Mouse (Mus musculus) limb, embryonic 12.5 days (tissue): ENCODE measurements around the gene Olfr524. TPM values are rescaled to one million over a fixed set of nuclear protein-coding genes. Genes with fewer than 3 reads are reported as not detected.

Experiments used
- ATAC-seq: fragments of 200-750 bp; cut with Nextera tagmentation; 2 replicates; pipeline ENCODE4 v1.8.0; 2017; ENCODE audit warnings: low read depth, moderate TSS enrichment; ENCODE audit not compliant: insufficient number of reproducible peaks, insufficient read depth, low FRiP score, low TSS enrichment
- H3K27ac ChIP-seq: fragments of 300-500 bp; sonication (generic); 2 replicates; pipeline ENCODE4 v1.5.1; 2016; ENCODE audit warnings: mild to moderate bottlenecking, moderate library complexity
- H3K27me3 ChIP-seq: fragments of 300-500 bp; sonication (generic); 2 replicates; pipeline ENCODE4 v1.6.1; 2016; ENCODE audit warnings: mild to moderate bottlenecking, moderate library complexity
- H3K36me3 ChIP-seq: fragments of 300-500 bp; sonication (generic); 2 replicates; pipeline ENCODE4 v1.6.1; 2016; ENCODE audit warnings: mild to moderate bottlenecking, moderate library complexity
- H3K4me1 ChIP-seq: fragments of 300-500 bp; sonication (generic); replicated peaks from 2 replicates; pipeline ENCODE4 v1.6.1; 2016
- H3K4me2 ChIP-seq: fragments of 300-500 bp; sonication (generic); 2 replicates; pipeline ENCODE4 v1.6.1; 2016; ENCODE audit warnings: mild to moderate bottlenecking, moderate library complexity
- H3K4me3 ChIP-seq: fragments of 300-500 bp; sonication (generic); replicated peaks from 2 replicates; pipeline ENCODE4 v1.5.1; 2016; ENCODE audit warnings: mild to moderate bottlenecking
- H3K9ac ChIP-seq: fragments of 300-500 bp; sonication (generic); replicated peaks from 2 replicates; pipeline ENCODE4 v1.6.1; 2016; ENCODE audit warnings: mild to moderate bottlenecking, moderate library complexity
- H3K9me3 ChIP-seq: fragments of 300-500 bp; sonication (generic); 2 replicates; pipeline ENCODE4 v1.6.1; 2016; ENCODE audit warnings: mild to moderate bottlenecking, moderate library complexity
- WGBS: fragments of 180-500 bp; shearing (Covaris S2); methylation state at CpG from one replicate; pipeline ENCODE4 v1.1.7; 2016; 5-methylcytosine and 5-hydroxymethylcytosine counted together
- polyA plus RNA-seq: library from polyadenylated mRNA; unstranded; fragments of >200 nt; fragmentation: Nextera tagmentation; extraction: Ambion mirVana; gene quantifications from 2 replicates; pipeline ENCODE4 v1.2.1, GENCODE M21; 2016

The Olfr524 gene
- polyA plus RNA-seq, 1 experiment from 2014 or later, result not detected

- Histone ChIP-seq H3K4me1 (no peaks in the 10 kb centered on the region), H3K4me3 (no peak overlapping the region), H3K27ac (no peak overlapping the region), H3K4me2 (no peak overlapping the region), H3K27me3 (0 out of 2 replicates have a peak, but pooled peaks cover 4% of the 10 kb centered on the region), H3K36me3 (no peaks in the 10 kb centered on the region), H3K9ac (no peak overlapping the region), H3K9me3 (no peaks in the 10 kb centered on the region)
- WGBS, result 78% methylated on average over 8 of the region's 8 CpGs
- ATAC-seq, result no peak
Observed at GRCm38 (mm10) chr7:140208153-140208552, 2.4 kb upstream of the Olfr524 start.

- Histone ChIP-seq H3K36me3 (no peaks in the 10 kb centered on the region), H3K27ac (no peak overlapping the region), H3K9me3 (no peaks in the 10 kb centered on the region), H3K9ac (no peak overlapping the region), H3K4me1 (no peaks in the 10 kb centered on the region), H3K4me3 (no peak overlapping the region), H3K4me2 (no peak overlapping the region), H3K27me3 (0 out of 2 replicates have a peak, but pooled peaks cover 4% of the 10 kb centered on the region)
- ATAC-seq, result no peak
- WGBS, result 84% methylated on average over 3 of the region's 3 CpGs
Observed at GRCm38 (mm10) chr7:140206904-140207303, 1.1 kb upstream of the Olfr524 start.

- H3K9me3 ChIP-seq, result no peaks in the 10 kb centered on the region
- H3K27me3 ChIP-seq, result 0 out of 2 replicates have a peak, but pooled peaks cover 4% of the 10 kb centered on the region
- H3K4me2 ChIP-seq, result no peak overlapping the region
- H3K27ac ChIP-seq, result no peak overlapping the region
- WGBS, result 89% methylated on average over 4 of the region's 4 CpGs
- H3K9ac ChIP-seq, result no peak overlapping the region
- no peaks in the 10 kb centered on the region for H3K4me1 ChIP-seq
- no peak for ATAC-seq
- no peaks in the 10 kb centered on the region for H3K36me3 ChIP-seq
- no peak overlapping the region for H3K4me3 ChIP-seq
Observed at GRCm38 (mm10) chr7:140201090-140201489, 4.7 kb downstream of the Olfr524 start.

- Histone ChIP-seq H3K9ac (no peak overlapping the region), H3K4me1 (no peaks in the 10 kb centered on the region), H3K4me3 (no peak overlapping the region), H3K27ac (no peak overlapping the region), H3K27me3 (no peaks in the 10 kb centered on the region), H3K4me2 (no peak overlapping the region), H3K9me3 (0 out of 2 replicates have a peak, but pooled peaks cover 5% of the 10 kb centered on the region), H3K36me3 (no peaks in the 10 kb centered on the region)
- no peak for ATAC-seq
- WGBS, result 83% methylated on average over 8 of the region's 8 CpGs
Observed at GRCm38 (mm10) chr7:140196002-140196401, 9.8 kb downstream of the Olfr524 start.

- Histone ChIP-seq H3K27me3 (no peaks in the 10 kb centered on the region), H3K4me2 (no peak overlapping the region), H3K9me3 (0 out of 2 replicates have a peak, but pooled peaks cover 5% of the 10 kb centered on the region), H3K36me3 (no peaks in the 10 kb centered on the region), H3K9ac (no peak overlapping the region), H3K4me3 (no peak overlapping the region), H3K4me1 (no peaks in the 10 kb centered on the region), H3K27ac (no peak overlapping the region)
- ATAC-seq, result no peak
- WGBS, result 90% methylated on average over 4 of the region's 4 CpGs
Observed at GRCm38 (mm10) chr7:140194031-140194430, 11.7 kb downstream of the Olfr524 start.

- no peak for ATAC-seq
- Histone ChIP-seq H3K9ac (no peak overlapping the region), H3K4me2 (no peak overlapping the region), H3K9me3 (0 out of 2 replicates have a peak, but pooled peaks cover 5% of the 10 kb centered on the region), H3K4me1 (no peaks in the 10 kb centered on the region), H3K27ac (no peak overlapping the region), H3K27me3 (no peaks in the 10 kb centered on the region), H3K36me3 (no peaks in the 10 kb centered on the region), H3K4me3 (no peak overlapping the region)
- WGBS, result 81% methylated on average over 2 of the region's 2 CpGs
Observed at GRCm38 (mm10) chr7:140192851-140193250, 12.9 kb downstream of the Olfr524 start.

GRCm38 (mm10) chr7:140192445-140192844 is 13.3 kb downstream of the Olfr524 start:
- Histone ChIP-seq H3K27me3 (no peaks in the 10 kb centered on the region), H3K4me3 (no peak overlapping the region), H3K4me1 (no peaks in the 10 kb centered on the region), H3K9ac (no peak overlapping the region), H3K4me2 (no peak overlapping the region), H3K36me3 (no peaks in the 10 kb centered on the region), H3K9me3 (0 out of 2 replicates have a peak, but pooled peaks cover 5% of the 10 kb centered on the region), H3K27ac (no peak overlapping the region)
- WGBS, result 51% methylated on average over 2 of the region's 2 CpGs
- no peak for ATAC-seq

GRCm38 (mm10) chr7:140190435-140190834 is 15.3 kb downstream of the Olfr524 start:
- Histone ChIP-seq H3K27ac (no peak overlapping the region), H3K9me3 (0 out of 2 replicates have a peak, but pooled peaks cover 5% of the 10 kb centered on the region), H3K4me2 (no peak overlapping the region), H3K27me3 (no peaks in the 10 kb centered on the region), H3K9ac (no peak overlapping the region), H3K4me1 (no peaks in the 10 kb centered on the region), H3K4me3 (no peak overlapping the region), H3K36me3 (no peaks in the 10 kb centered on the region)
- no peak for ATAC-seq
- 88% methylated on average over 1 of the region's 1 CpGs for WGBS

- no peak for ATAC-seq
- no peak overlapping the region for H3K27ac ChIP-seq
- no peaks in the 10 kb centered on the region for H3K27me3 ChIP-seq
- 0 out of 2 replicates have a peak, but pooled peaks cover 5% of the 10 kb centered on the region for H3K9me3 ChIP-seq
- WGBS, result 62% methylated on average over 4 of the region's 4 CpGs
- H3K36me3 ChIP-seq, result no peaks in the 10 kb centered on the region
- no peak overlapping the region for H3K4me3 ChIP-seq
- no peak overlapping the region for H3K4me2 ChIP-seq
- H3K4me1 ChIP-seq, result no peaks in the 10 kb centered on the region
- H3K9ac ChIP-seq, result no peak overlapping the region
Observed at GRCm38 (mm10) chr7:140188391-140189328, 17.1 kb downstream of the Olfr524 start.

GRCm38 (mm10) chr7:140187721-140188390 is 17.9 kb downstream of the Olfr524 start:
- H3K4me3 ChIP-seq, result no peak overlapping the region
- no peaks in the 10 kb centered on the region for H3K27me3 ChIP-seq
- H3K9me3 ChIP-seq, result 0 out of 2 replicates have a peak, but pooled peaks cover 5% of the 10 kb centered on the region
- WGBS, result 83% methylated on average over 7 of the region's 7 CpGs
- no peak overlapping the region for H3K4me2 ChIP-seq
- no peaks in the 10 kb centered on the region for H3K36me3 ChIP-seq
- no peak overlapping the region for H3K27ac ChIP-seq
- no peak overlapping the region for H3K9ac ChIP-seq
- H3K4me1 ChIP-seq, result no peaks in the 10 kb centered on the region
- no peak for ATAC-seq
